Mouse (Mus musculus): ENCODE data around the gene Hspb2.

- TF ChIP-seq CTCF (IDR thresholded peaks at IDR 0.05; ENCODE audit: low read depth) (no peak), EP300 (optimal IDR thresholded peaks at IDR 0.05) (no peak)
Measured at GRCm38 (mm10) chr9:50727171-50727924, 24.8 kb downstream of the Hspb2 start.
